In the genomic region with DNA sequence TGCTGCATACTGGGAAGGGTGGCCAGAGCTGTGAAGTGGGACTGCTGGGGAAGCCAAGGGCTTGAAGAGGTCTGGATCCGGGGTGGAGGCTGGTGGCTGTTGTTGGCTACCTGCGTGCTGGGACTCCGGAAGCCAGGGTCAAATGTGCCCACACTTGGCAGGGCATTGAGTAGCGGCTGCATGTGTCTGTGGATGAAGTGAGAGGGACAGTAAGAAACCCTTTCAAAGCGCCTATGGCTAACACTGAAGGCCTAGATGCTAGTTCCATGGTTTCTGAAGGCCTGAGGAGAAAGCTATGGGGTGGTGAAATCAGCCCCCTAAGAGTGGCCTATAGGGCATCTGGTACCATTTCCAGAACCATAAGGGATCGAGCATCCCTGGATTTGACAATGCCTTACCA, we compare ENCODE assay signal across 22 mouse cellular contexts.
"Had no signal": no experiment of that assay in that cellular context is flagged by ENCODE, and none has a peak within 500 bp of the region (broad histone marks: within the 10 kb centered on the region; RNA-seq: fewer than 3 reads in every experiment).

No protein-coding gene starts in this region.

- ATAC-seq: forebrain, embryonic 15.5 days; forebrain, postnatal 0 days; hindbrain, postnatal 0 days; intestine, embryonic 16.5 days had no signal

- H3K27me3 ChIP-seq: forebrain, embryonic 15.5 days; hindbrain, embryonic 13.5 days; hindbrain, embryonic 15.5 days; kidney, embryonic 15.5 days; limb, embryonic 13.5 days; limb, embryonic 15.5 days had no signal

- DNase-seq: forebrain, postnatal 0 days; gastrocnemius, postnatal 14 days; heart, adult 18-20 months; heart, postnatal 10 days; heart, postnatal 36 days; kidney, adult 11 months; kidney, adult 2 months; kidney, adult 9 months; kidney, postnatal 14 days; kidney, postnatal 36 days; layer of hippocampus, postnatal 36 days; left cerebral cortex, postnatal 4 days had no signal

- H3K4me2 ChIP-seq: forebrain, embryonic 15.5 days; heart, embryonic 11.5 days; hindbrain, embryonic 13.5 days; hindbrain, embryonic 15.5 days; kidney, embryonic 15.5 days; limb, embryonic 13.5 days; limb, embryonic 15.5 days had no signal

- H3K27ac ChIP-seq: forebrain, embryonic 15.5 days; hindbrain, embryonic 13.5 days; hindbrain, embryonic 15.5 days; hindbrain, postnatal 0 days; kidney, embryonic 15.5 days; kidney, postnatal 0 days; limb, embryonic 13.5 days; limb, embryonic 15.5 days had no signal

- H3K9me3 ChIP-seq: forebrain, embryonic 15.5 days; hindbrain, embryonic 13.5 days; hindbrain, embryonic 15.5 days; kidney, embryonic 15.5 days; limb, embryonic 13.5 days; limb, embryonic 15.5 days had no signal

- H3K4me1 ChIP-seq: forebrain, embryonic 15.5 days; hindbrain, embryonic 13.5 days; hindbrain, embryonic 15.5 days; kidney, embryonic 15.5 days; limb, embryonic 15.5 days had no signal

- H3K4me3 ChIP-seq: forebrain, embryonic 15.5 days; hindbrain, embryonic 13.5 days; hindbrain, embryonic 15.5 days; kidney, embryonic 15.5 days; limb, embryonic 13.5 days; limb, embryonic 15.5 days had no signal

- H3K9ac ChIP-seq: forebrain, embryonic 15.5 days; forebrain, postnatal 0 days; hindbrain, embryonic 13.5 days; hindbrain, embryonic 15.5 days; kidney, embryonic 15.5 days; limb, embryonic 13.5 days; limb, embryonic 15.5 days had no signal
